Mouse (Mus musculus) forebrain, embryonic 13.5 days (tissue): ENCODE measurements around the gene Ogfod2. TPM values are rescaled to one million over a fixed set of nuclear protein-coding genes. Genes with fewer than 3 reads are reported as not detected.

ENCODE experiments used
- ATAC-seq: fragments of 200-750 bp; cut with Nextera tagmentation; 2 replicates; pipeline ENCODE4 v1.8.0; 2017
- H3K27ac ChIP-seq: fragments of 300-500 bp; sonication (generic); 2 replicates; pipeline ENCODE4 v1.5.1; 2015; ENCODE audit warnings: inconsistent platforms, mild to moderate bottlenecking, moderate library complexity
- H3K27me3 ChIP-seq: fragments of 300-500 bp; sonication (generic); 2 replicates; pipeline ENCODE4 v1.6.1; 2015; ENCODE audit warnings: mild to moderate bottlenecking, inconsistent platforms
- H3K36me3 ChIP-seq: fragments of 300-500 bp; sonication (generic); 2 replicates; pipeline ENCODE4 v1.6.1; 2015; ENCODE audit warnings: mild to moderate bottlenecking, inconsistent platforms; ENCODE audit not compliant: poor library complexity, severe bottlenecking
- H3K4me1 ChIP-seq: fragments of 300-500 bp; sonication (generic); 2 replicates; pipeline ENCODE4 v1.6.1; 2015; ENCODE audit warnings: inconsistent platforms
- H3K4me2 ChIP-seq: fragments of 300-500 bp; sonication (generic); 2 replicates; pipeline ENCODE4 v1.6.1; 2015; ENCODE audit warnings: inconsistent platforms, mild to moderate bottlenecking, moderate library complexity
- H3K4me3 ChIP-seq: fragments of 300-500 bp; sonication (generic); 2 replicates; pipeline ENCODE4 v1.5.1; 2015; ENCODE audit warnings: mild to moderate bottlenecking, inconsistent platforms
- H3K9ac ChIP-seq: fragments of 300-500 bp; sonication (generic); 2 replicates; pipeline ENCODE4 v1.6.1; 2015; ENCODE audit warnings: mild to moderate bottlenecking, inconsistent platforms
- H3K9me3 ChIP-seq: fragments of 300-500 bp; sonication (generic); replicated peaks from 2 replicates; pipeline ENCODE4 v1.6.1; 2016; ENCODE audit warnings: inconsistent platforms
- WGBS: fragments of 180-500 bp; shearing (Covaris S2); methylation state at CpG from one replicate; pipeline ENCODE4 v1.1.7; 2015; 5-methylcytosine and 5-hydroxymethylcytosine counted together
- polyA plus RNA-seq: library from polyadenylated mRNA; unstranded; fragments of >200 nt; fragmentation: Nextera tagmentation; extraction: Ambion mirVana; gene quantifications from 2 replicates; pipeline ENCODE4 v1.2.1, GENCODE M21; 2015

Ogfod2 gene
- polyA plus RNA-seq, 1 experiment from 2014 or later, result 23.5 TPM

- peaks cover 37% of the 10 kb centered on the region for H3K4me1 ChIP-seq
- peak within 1 kb of the TSS; percentile 94 for H3K4me3 ChIP-seq
- peak within 1 kb of the TSS; percentile 94 for H3K9ac ChIP-seq
- peak within 1 kb of the TSS; percentile 98 for H3K4me2 ChIP-seq
- no peaks in the 10 kb centered on the region for H3K9me3 ChIP-seq
- peak within 1 kb of the TSS; percentile 78 for H3K27ac ChIP-seq
- 3% methylated on average over 64 of the region's 64 CpGs for WGBS
- no peaks in the 10 kb centered on the region for H3K27me3 ChIP-seq
- peaks cover 52% of the 10 kb centered on the region for H3K36me3 ChIP-seq
- peak; percentile 15; the same call in 1 of the 2 replicates for ATAC-seq
Observed at GRCm38 (mm10) chr5:124115990-124116845, 4.1 kb downstream of the Ogfod2 start, which contains the start of gene Arl6ip4. Arl6ip4 (plus strand) TSS chr5:124116089.

GRCm38 (mm10) chr5:124119204-124119603, 7.1 kb downstream of the Ogfod2 start:
- Histone ChIP-seq H3K27me3 (no peaks in the 10 kb centered on the region), H3K9me3 (no peaks in the 10 kb centered on the region), H3K9ac (no peak overlapping the region), H3K4me2 (no peak overlapping the region), H3K4me1 (peaks cover 20% of the 10 kb centered on the region), H3K4me3 (no peak overlapping the region), H3K27ac (no peak overlapping the region), H3K36me3 (peaks cover 78% of the 10 kb centered on the region)
- ATAC-seq, result no peak
- WGBS, result 85% methylated on average over 5 of the region's 5 CpGs

- no peak for ATAC-seq
- Histone ChIP-seq H3K9ac (no peak overlapping the region), H3K36me3 (peaks cover 88% of the 10 kb centered on the region), H3K4me1 (peaks cover 5% of the 10 kb centered on the region), H3K27me3 (no peaks in the 10 kb centered on the region), H3K4me2 (no peak overlapping the region), H3K9me3 (no peaks in the 10 kb centered on the region), H3K4me3 (no peak overlapping the region), H3K27ac (no peak overlapping the region)
- 94% methylated on average over 18 of the region's 18 CpGs for WGBS
Observed at GRCm38 (mm10) chr5:124122357-124122756, 10.3 kb downstream of the Ogfod2 start.

GRCm38 (mm10) chr5:124125093-124125492, 13.0 kb downstream of the Ogfod2 start:
- Histone ChIP-seq H3K4me3 (no peak overlapping the region), H3K4me2 (no peak overlapping the region), H3K9ac (no peak overlapping the region), H3K36me3 (peaks cover 87% of the 10 kb centered on the region), H3K27me3 (no peaks in the 10 kb centered on the region), H3K9me3 (no peaks in the 10 kb centered on the region), H3K27ac (no peak overlapping the region), H3K4me1 (no peaks in the 10 kb centered on the region)
- 94% methylated on average over 11 of the region's 11 CpGs for WGBS
- ATAC-seq, result no peak

GRCm38 (mm10) chr5:124134261-124134660, 22.2 kb downstream of the Ogfod2 start:
- no peaks in the 10 kb centered on the region for H3K27me3 ChIP-seq
- H3K36me3 ChIP-seq, result peaks cover 80% of the 10 kb centered on the region
- H3K27ac ChIP-seq, result no peak overlapping the region
- no peak for ATAC-seq
- no peaks in the 10 kb centered on the region for H3K9me3 ChIP-seq
- no peak overlapping the region for H3K9ac ChIP-seq
- no peaks in the 10 kb centered on the region for H3K4me1 ChIP-seq
- H3K4me3 ChIP-seq, result no peak overlapping the region
- H3K4me2 ChIP-seq, result no peak overlapping the region
- 88% methylated on average over 5 of the region's 5 CpGs for WGBS

- H3K36me3 ChIP-seq, result peaks cover 70% of the 10 kb centered on the region
- 89% methylated on average over 7 of the region's 7 CpGs for WGBS
Observed at GRCm38 (mm10) chr5:124138066-124138465, 26.0 kb downstream of the Ogfod2 start.

GRCm38 (mm10) chr5:124149028-124149427, 36.9 kb downstream of the Ogfod2 start:
- Histone ChIP-seq H3K9me3 (no peaks in the 10 kb centered on the region), H3K4me1 (no peaks in the 10 kb centered on the region), H3K4me3 (no peak overlapping the region), H3K27ac (no peak overlapping the region), H3K9ac (no peak overlapping the region), H3K27me3 (no peaks in the 10 kb centered on the region), H3K36me3 (peaks cover 32% of the 10 kb centered on the region), H3K4me2 (no peak overlapping the region)
- ATAC-seq, result no peak
- WGBS, result 70% methylated on average over 5 of the region's 5 CpGs

More at GRCm38 (mm10) chr5:124138066-124138465, 26.0 kb downstream of the Ogfod2 start:
- Histone ChIP-seq H3K27ac (no peak overlapping the region), H3K9me3 (no peaks in the 10 kb centered on the region), H3K4me3 (no peak overlapping the region), H3K4me2 (no peak overlapping the region), H3K9ac (no peak overlapping the region), H3K4me1 (no peaks in the 10 kb centered on the region), H3K27me3 (no peaks in the 10 kb centered on the region)
- no peak for ATAC-seq

- H3K27ac ChIP-seq, result no peak overlapping the region
- no peak for ATAC-seq
- no peaks in the 10 kb centered on the region for H3K27me3 ChIP-seq
- H3K36me3 ChIP-seq, result peaks cover 32% of the 10 kb centered on the region
- H3K9ac ChIP-seq, result no peak overlapping the region
- no peaks in the 10 kb centered on the region for H3K4me1 ChIP-seq
- no peak overlapping the region for H3K4me2 ChIP-seq
- no peaks in the 10 kb centered on the region for H3K9me3 ChIP-seq
- H3K4me3 ChIP-seq, result no peak overlapping the region
- WGBS, result 73% methylated on average over 7 of the region's 7 CpGs
Observed at GRCm38 (mm10) chr5:124150895-124151294, 38.8 kb downstream of the Ogfod2 start.

GRCm38 (mm10) chr5:124152734-124153133, 40.6 kb downstream of the Ogfod2 start:
- no peak overlapping the region for H3K4me2 ChIP-seq
- H3K9ac ChIP-seq, result no peak overlapping the region
- H3K9me3 ChIP-seq, result no peaks in the 10 kb centered on the region
- WGBS, result 97% methylated on average over 4 of the region's 4 CpGs
- H3K27me3 ChIP-seq, result no peaks in the 10 kb centered on the region
- no peak overlapping the region for H3K4me3 ChIP-seq
- ATAC-seq, result no peak
- peaks cover 28% of the 10 kb centered on the region for H3K36me3 ChIP-seq
- H3K4me1 ChIP-seq, result no peaks in the 10 kb centered on the region
- no peak overlapping the region for H3K27ac ChIP-seq

- Histone ChIP-seq H3K9ac (no peak overlapping the region), H3K27ac (no peak overlapping the region), H3K9me3 (no peaks in the 10 kb centered on the region), H3K36me3 (peaks cover 16% of the 10 kb centered on the region), H3K4me2 (no peak overlapping the region), H3K4me3 (no peak overlapping the region), H3K4me1 (0 out of 2 replicates have a peak, but pooled peaks cover 5% of the 10 kb centered on the region), H3K27me3 (no peaks in the 10 kb centered on the region)
- 86% methylated on average over 5 of the region's 5 CpGs for WGBS
- ATAC-seq, result no peak
Observed at GRCm38 (mm10) chr5:124155943-124156342, 43.8 kb downstream of the Ogfod2 start.

- H3K9ac ChIP-seq, result no peak overlapping the region
- no peaks in the 10 kb centered on the region for H3K27me3 ChIP-seq
- H3K36me3 ChIP-seq, result no peaks in the 10 kb centered on the region
- H3K9me3 ChIP-seq, result no peaks in the 10 kb centered on the region
- no peak overlapping the region for H3K4me2 ChIP-seq
- H3K4me3 ChIP-seq, result no peak overlapping the region
- peaks cover 20% of the 10 kb centered on the region for H3K4me1 ChIP-seq
- 84% methylated on average over 4 of the region's 4 CpGs for WGBS
- ATAC-seq, result no peak
- H3K27ac ChIP-seq, result no peak overlapping the region
Observed at GRCm38 (mm10) chr5:124158305-124158704, 46.2 kb downstream of the Ogfod2 start.

- Histone ChIP-seq H3K27ac (no peak overlapping the region), H3K4me1 (peaks cover 32% of the 10 kb centered on the region), H3K27me3 (no peaks in the 10 kb centered on the region), H3K4me3 (no peak overlapping the region), H3K36me3 (no peaks in the 10 kb centered on the region), H3K9me3 (no peaks in the 10 kb centered on the region), H3K4me2 (no peak overlapping the region), H3K9ac (no peak overlapping the region)
- WGBS, result 31% methylated on average over 7 of the region's 7 CpGs
- no peak for ATAC-seq
Observed at GRCm38 (mm10) chr5:124159453-124159852, 47.4 kb downstream of the Ogfod2 start.
